Mouse (Mus musculus): ENCODE results near the gene Capza2.
"Not testable (repeated sequence)": the region's sequence is repeated elsewhere in the genome, so short reads cannot be mapped to it uniquely, and the experiment has no call there.

Capza2 gene

DNA sequence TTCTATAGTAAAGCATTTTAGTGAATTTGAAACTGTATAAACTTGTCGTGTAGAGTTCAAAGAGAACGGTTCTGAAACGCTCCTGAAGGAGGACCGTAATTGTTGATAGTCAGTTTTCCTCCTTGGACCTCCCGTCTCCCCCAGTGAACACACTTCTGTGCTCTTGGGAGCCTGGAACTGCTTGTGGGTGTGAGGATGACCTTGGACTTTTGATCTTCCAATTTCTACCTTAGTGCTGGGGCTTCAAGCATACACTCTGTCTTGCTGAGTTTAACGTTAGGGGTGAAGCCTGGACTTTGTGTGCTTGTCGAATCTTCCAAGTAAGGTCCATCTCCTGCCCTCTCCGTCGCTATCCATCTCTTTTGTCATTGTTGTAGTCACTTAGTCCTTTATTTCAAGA is 4.0 kb downstream of the Capza2 start:
- DNase-seq (ENCODE audit: low read depth, low spot score) = no peak

DNA sequence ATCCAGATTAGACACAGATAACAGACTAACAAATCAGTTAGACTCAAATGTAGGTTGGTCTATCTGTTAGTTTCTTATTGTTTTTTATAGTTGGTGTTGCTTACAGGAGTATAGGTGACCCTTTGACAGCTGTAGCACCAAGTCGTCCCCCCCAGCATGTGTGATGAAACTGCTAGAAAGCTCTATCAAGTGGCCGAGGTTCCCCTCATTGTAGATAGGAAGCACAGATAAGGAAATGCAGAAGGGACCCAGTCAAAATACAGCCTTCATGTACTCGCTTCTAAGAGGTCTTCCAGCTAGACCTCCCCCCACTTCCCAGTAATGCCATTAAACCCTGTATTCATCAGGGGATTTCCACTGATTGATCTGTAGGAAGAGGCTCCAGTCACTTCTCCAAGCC is 6.7 kb downstream of the Capza2 start:
- no peak for DNase-seq (ENCODE audit: low read depth, low spot score)

DNA sequence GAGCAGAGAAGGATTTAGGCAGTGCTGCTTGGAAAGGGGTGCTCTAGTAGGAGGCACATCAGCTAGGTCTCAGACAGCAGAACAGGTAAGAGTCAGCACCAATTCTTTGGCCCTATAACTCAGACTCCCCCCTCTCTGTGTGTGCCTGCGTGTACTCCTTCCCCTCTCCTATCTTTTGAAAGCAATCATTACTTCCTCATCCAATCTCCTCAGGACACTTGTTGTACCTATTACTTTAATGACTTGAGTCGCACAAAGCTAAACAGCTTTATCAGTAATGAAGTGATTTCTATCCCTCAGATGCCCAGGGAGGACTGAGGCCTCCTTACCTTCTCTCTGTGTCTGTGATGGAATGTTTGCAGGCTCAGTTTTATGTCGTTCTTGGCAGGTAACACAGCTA is 10.1 kb downstream of the Capza2 start:
- DNase-seq (ENCODE audit: low read depth, low spot score) = no peak

DNA sequence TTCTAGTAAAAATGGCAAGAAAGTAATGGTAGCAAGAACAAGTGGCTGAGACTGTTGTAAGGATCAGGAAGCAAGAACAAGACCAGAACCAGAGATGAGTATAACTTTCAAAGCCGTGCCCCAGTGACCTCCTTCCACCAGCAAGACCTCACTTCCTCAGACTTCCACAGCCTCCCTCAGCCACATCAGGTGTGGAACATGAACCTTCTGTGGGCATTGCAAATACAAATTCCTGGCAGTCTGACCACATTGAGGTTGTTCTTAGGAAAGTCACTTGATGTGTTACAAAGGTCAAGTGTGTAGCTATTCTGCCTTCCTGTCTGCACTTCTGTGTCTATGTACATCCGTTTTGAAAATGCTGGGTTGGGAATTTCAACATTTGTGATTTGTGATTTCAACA is 16.1 kb downstream of the Capza2 start:
- DNase-seq (ENCODE audit: low read depth, low spot score) = no peak

DNA sequence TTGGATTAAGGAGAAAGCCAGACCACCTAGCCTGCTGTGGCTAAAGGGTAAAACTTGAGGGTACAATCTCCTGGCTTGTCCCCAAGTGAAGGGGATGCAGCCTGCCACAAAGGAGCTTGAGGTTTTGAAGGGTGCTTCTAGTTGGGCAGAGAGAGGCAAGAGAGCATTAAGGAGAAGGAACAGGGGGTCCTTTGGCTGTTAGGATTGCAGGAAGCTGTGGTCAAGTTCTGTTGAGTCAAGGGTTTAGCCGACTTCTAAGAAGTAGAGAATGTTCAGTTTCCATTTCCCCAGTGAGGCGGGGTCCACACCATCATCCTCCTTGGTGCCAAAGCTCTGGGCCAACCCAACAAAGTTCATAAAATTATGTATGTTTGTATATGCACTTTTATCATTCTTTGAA is 19.0 kb downstream of the Capza2 start:
- DNase-seq (ENCODE audit: low read depth, low spot score) = no peak

DNA sequence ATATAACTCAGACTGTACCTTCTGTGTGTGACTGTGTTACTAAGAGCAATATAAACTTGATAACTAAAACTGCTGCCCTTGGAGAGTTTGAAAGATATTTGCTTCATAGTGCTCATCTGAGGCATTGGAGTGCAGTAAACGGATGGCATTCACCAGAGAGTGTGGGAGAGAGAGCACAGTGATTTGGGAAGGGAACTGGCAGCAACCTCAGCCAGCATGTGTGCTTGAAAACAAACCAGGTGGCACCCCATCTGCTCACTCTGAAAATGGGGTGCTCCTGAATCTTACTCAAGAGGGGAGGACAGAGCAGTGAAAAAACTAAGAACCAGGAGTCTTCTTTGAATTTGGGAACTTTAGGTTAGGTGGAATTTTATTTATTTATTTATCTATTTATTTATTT is 21.3 kb downstream of the Capza2 start:
- no peak for DNase-seq (ENCODE audit: low read depth, low spot score)

DNA sequence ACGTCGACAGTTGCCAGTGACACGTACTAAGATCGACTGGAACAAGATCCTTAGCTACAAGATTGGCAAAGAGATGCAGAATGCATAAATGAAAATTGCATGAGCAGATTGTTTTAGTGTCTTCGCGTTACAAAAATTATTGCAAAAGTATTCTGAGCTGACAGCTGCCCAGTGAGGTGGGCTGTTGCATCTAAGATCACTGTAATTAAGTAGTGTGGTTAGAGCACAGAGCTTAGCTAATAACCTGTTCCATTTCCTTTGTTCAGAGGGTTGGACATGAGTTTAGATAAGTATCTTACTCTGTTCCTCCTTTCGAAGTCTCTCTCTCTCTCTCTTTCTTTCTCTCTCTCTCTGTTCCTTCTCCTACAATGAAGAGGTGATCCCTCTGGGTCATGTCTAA is 29.3 kb downstream of the Capza2 start:
- no peak for DNase-seq (ENCODE audit: low read depth, low spot score)

DNA sequence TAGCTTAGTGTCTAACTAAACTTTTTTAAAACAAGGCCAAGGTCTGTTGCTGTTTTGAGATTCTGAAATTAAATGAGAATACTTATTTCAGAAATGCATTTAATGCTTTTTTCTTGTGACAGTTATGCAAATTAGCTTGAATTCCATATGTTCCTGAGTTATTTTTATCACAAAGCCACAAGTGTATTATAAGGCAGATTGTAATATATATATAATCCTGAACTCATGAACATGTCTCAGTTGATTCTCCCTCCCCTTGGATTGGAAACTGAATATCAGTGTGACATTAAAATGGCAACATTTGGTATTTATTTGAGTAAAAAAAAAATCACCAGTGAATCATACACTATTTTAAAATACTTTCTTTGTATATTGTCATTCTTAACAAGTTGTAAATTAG is 30.0 kb downstream of the Capza2 start:
- DNase-seq (ENCODE audit: low read depth, low spot score) = no peak

DNA sequence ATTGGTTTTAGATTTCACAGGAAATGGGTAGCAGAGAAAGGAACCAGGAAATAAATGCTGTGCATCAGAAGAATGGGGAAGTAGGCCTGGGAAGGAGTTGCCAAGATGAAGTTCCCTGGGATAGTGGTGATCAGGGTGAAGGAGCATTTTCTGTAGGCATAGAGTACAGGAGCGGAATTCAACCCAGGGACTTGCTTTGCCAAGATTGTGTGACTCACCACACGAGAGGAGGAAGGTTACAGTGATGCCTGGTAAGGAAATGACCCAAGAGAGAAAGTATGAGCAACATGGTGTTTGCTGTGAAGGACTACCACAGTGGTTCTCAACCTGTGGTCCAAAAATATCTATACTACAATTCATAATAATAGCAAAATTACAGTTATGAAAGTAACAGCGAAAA is 31.8 kb downstream of the Capza2 start:
- peak; percentile 86 for DNase-seq (ENCODE audit: low read depth, low spot score)

DNA sequence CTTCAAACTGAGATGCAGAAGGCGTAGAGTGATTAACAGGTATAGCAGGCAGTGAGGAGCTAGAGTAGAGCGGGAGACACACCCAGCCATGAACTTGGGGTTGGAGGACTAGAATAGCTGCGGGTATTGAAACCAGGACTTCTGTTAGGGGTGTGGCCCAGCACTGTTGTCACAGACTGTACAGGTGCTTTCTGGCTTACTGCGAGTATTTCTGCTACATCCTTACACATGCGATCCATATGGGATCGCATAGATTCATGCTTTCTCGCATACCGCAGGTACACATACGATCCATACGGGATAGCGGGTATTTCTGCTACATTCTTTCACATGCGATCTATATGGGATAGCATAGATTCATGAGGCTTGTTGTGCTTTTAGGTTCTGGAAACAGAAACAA is 32.3 kb downstream of the Capza2 start:
- no peak for DNase-seq (ENCODE audit: low read depth, low spot score)

DNA sequence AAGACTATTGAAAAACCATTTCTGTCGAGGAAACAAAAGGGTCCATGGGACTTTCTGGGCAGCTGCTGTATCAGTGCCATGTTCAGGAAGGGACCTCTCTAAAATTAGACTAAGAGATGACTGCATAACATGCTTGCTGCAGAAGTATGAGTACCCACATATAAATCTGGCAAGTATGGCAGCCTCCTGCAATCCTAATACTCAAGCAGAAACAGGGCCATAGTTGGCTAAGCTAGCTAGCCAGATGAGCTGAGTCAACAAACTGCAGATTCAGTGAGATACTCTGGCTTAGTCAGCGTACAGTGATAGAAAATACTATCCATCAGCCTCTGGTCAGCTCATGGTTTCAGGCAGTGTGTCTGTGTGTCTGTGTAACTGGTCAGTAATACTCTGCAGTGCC is 33.8 kb downstream of the Capza2 start:
- DNase-seq (ENCODE audit: low read depth, low spot score) = peak; percentile 46

DNA sequence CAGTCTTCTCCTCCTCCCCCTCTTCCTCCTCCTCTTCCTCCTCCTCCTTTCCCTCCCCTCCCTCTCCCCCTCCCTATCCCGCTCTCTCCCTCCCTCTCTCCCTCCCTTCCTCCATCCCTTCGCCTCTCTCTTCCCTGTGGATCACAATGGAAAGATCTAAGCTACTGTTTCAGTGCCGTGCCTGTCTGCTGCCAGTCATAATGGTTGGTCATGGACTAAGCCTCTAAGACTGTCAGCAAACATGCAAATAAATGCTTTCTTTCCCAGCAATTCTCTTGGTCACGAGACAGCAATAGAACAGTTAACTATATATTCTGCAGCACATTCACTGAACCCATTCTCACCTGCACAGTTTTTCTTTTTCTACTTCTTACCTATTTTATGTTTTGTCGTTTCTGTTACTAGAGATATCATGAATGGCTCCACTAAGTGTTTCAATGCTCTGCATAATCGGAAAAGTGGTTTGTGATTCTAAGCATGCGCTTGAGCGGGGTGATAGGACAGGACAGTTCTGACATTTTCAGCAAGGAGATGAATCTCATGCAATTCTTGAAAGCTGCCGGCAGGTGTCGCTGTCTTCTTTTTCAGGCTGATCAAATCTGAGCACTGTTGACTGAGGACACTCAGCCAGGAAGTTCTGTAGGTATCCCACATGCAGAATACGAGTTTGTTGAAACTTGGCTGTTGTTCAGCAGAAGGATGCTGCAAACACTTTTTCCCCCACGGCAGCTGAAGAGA is 39.2 kb downstream of the Capza2 start:
- DNase-seq (ENCODE audit: low read depth, low spot score) = peak; percentile 90

DNA sequence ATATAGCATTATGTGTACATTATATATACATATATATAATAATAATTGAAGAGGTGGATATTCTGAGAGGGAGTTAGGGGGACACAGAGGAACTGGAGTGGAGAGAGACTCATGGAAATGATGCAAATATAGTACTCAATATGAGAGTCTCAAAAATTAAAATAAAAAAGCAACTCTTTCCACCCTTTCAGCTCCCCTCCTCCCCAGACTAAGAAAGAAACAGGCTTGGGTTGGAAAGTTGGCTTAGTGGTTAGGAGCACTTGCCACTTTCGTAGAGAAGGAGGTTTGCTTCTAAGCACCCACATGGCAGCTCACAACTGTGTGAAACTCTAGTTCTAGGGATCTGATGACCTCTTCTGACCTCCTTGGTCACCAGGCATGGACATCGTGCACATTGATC is 41.0 kb downstream of the Capza2 start:
- no peak for DNase-seq (ENCODE audit: low read depth, low spot score)

DNA sequence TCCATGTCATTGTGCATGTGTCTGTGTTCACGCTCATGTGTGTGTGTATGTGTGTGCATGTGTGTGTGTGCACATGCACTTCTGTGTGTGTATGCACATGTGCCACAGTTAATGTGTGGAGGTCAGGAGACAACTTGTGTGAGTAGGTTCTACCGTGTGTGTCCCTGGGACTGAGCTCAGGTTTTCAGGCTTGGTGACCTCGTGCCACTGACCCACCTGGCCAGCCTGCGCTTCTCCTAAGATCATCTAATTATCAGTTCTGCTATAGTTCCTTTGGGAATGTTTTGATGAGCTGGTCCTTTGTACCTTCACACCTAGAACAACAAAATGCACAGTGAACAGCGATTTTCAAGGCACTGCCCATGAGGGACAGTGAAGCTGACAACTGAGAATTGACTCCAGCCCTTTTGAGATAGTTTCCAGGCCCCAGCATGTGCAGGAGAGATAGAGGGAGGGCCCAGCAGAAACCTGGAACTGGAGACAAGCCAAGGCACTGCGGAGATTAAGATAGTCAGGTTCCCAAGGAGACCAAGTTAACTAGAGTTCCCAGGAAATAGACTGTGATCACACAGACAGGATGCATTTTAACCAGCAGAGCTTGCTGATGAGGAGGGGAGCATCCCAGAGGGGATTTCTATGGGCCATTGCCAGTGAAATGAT is 44.4 kb downstream of the Capza2 start:
- DNase-seq (ENCODE audit: low read depth, low spot score) = no peak

DNA sequence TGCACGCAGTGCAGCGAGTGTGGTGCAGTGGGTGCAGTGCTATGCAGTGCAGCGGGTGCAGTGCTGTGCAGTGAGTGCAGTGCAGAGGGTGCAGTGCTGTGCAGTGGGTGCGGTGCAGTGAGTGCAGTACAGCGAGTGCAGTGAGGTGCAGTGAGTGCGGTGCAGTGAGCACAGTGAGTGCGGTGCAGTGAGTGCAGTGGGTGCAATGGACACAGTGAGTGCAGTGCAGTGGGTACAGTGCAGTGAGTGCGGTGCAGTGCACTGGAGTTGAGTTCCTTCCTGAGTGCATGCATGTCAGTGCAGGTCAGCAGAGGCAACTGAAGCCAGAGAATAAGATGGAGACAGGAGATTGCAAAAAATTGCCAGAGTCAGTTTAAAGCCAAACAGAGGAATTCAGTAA is 45.8 kb downstream of the Capza2 start:
- no peak for DNase-seq (ENCODE audit: low read depth, low spot score)

DNA sequence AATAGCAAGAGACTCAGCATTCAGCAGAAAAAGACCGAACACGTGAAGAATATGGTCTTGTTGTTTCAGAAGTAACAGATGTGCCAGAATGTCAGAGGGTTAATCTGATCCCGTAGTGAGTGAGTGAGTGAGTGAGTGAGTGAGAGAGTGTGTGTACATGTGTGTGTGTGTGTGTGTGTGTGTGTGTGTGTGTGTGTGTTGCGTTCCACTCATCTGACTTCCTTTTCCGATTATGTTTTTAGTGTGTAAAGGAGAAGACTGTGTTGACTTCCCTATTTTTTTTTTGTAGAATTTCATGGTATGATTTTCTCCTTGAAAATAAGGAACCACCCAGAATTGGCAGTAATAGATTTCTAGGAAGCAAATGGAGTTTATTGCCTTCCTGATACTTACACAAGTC is 52.6 kb downstream of the Capza2 start:
- no peak for DNase-seq (ENCODE audit: low read depth, low spot score)

DNA sequence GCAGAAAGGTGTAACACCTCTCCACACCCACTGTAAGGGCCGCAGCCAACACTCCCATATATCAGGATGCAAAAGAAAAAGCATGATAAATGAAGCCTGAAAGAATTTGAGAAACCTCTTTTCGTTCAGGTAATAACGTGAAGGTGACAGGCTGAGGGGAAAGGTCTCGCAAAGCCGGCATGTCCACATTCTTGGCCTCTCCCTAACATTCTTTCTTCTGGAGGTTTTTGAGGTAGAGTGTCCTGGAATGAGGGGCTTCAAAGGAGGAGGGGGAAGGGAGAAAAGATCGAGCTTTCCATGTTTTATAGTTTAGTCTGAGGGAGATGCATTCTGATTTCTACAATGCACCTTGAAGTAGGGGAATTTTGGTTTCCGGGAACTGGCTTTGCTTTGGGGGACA is 56.6 kb downstream of the Capza2 start, which contains the start of gene St7:
TSS of gene St7 (plus strand) at position 287 of the 400 bp plus-strand sequence.
- no peak for DNase-seq (ENCODE audit: low read depth, low spot score)

DNA sequence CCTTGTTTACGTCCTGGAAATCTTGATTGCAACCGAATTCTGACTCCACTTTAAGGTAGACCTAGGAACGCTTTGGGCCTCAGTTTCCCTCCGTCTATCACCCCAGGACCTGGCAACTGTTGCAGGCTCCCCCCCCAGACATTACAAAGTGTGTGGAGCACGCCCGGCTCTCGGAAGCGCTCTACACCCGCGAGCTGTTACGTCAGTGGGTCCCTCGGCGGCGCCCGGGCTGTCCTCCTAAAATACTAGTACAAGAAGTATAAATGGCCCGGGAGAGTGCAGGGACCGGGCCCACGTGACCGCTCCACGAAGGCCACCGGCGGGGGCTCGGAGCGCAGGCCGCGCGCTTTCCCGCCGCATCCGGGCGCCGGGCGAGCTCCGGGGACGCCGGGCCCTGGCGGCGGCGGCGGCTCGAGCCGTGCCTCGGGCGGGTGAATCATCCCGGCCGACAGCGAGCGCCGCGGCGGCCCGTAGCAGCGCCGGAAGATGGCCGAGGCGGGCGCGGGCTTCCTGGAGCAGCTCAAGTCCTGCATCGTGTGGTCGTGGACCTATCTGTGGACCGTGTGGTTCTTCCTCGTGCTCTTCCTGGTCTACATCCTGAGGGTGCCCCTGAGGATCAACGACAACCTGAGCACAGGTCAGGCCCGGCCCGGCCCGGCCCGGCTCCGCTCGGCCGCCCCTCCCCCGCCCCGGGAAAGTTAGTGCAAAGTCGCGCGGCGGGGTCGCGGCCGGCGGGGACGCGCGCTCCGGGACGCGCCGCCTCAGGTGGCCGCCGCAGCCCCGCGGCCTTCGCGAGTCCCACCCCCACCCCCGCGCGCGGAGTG is 57.9 kb downstream of the Capza2 start:
- DNase-seq (ENCODE audit: low read depth, low spot score) = peak; percentile 74

DNA sequence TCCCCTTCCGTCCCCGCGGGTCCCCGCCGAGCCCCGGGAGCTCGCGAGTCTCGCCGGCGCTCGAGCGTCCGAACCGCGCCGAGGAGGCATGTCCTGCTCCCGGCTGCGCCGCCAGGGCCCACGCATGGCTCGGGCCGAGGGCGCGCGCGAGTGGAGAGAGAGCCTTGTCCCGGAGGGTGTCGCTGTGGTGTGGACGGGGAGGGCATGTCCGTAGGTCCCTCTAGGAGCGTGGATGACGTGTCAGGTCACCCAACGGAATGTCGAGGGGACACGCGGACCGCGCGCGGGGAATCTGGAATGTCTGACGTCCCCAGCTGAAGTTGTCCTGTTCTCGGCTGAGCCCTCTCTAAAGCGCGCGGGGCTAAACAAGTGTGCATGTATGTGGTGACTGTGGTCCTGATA is 58.5 kb downstream of the Capza2 start:
- peak; percentile 68 for DNase-seq (ENCODE audit: low read depth, low spot score)

DNA sequence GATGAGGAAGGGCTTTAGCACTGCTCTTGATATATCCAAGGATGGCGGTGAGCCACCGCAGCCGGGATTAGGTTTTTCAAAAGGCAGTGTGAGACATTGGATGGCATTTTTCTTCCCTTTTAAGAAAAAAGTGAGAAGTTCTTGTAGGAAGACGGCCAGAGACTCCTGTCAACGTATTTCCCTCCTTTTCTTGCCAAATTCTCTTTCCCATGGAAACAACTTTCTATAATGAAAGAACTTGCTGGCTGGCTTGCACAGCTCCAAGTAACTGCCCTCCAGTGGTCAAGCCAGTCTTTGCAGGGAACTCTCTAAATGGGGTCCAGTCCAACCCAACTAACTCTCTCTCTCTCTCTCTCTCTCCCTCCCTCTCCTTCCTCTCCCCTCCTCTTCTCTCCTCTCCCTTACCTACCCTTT is 60.3 kb downstream of the Capza2 start:
- DNase-seq (ENCODE audit: low read depth, low spot score) = peak; percentile 68

DNA sequence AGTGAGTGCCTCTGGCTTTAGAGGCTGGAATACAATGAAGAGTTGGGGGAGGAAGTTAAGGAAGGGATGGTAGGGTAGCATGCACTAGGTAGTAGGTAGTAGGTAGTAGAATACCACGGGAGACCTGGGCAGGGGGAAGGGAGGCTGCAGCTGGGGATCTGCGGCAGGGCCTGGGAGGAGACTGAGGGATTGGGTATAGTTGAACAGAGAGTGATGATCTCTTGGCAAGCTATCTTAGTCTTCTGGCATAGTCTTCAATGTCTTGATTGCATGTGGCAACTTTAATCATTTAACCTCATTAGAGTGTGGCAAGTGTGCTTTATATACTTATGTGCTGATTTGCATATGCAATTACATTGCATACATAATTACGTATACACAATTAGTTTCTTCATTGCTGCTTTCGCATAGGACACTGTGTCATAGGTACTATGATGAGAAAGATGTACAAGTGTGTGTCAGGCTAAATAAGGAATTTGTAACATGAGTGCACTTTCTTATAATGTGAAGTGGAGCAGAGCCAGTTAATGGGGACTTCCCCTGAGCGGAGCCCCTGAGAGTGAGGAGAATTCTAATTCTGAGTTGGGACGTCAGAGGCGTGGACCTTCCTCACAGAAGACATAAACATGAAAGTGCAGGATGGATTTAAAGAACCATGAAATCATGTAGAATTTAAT is 65.0 kb downstream of the Capza2 start:
- no peak for DNase-seq (ENCODE audit: low read depth, low spot score)

DNA sequence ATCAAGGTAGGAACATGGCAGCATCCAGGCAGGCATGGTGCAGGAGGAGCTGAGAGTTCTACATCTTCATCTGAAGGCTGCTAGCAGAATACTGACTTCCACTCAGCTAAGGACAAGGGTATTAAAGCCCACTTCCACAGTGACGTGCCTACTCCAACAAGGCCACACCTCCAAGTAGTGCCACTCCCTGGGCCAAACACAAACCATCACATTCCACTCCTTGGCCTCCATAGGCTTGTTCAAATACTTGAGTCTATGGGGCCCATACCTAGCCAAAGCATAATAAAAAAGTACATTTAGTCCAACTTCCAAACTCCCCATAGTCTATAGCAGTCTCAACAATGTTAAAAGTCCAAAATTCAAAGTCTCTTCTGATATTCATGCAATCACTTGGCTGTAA is 68.0 kb downstream of the Capza2 start:
- not testable (repeated sequence) for DNase-seq (ENCODE audit: low read depth, low spot score)

Data from 3T3-L1 (cell line).